Mouse (Mus musculus) fibroblast of lung, adult 2 months (primary cell): Measurements from ENCODE around the gene Pdzrn4.
A peak's percentile ranks its signal among the peaks of the same experiment; 100 is the strongest.

Experiments
- DNase-seq: peaks from one replicate; pipeline ENCODE4 v3.0.0-alpha.2; 2011; ENCODE audit warnings: low read depth

The Pdzrn4 gene

GRCm38 (mm10) chr15:92587431-92587830 lies 190.8 kb downstream of the Pdzrn4 start:
- no peak for DNase-seq

GRCm38 (mm10) chr15:92594721-92595120 lies 198.0 kb downstream of the Pdzrn4 start:
- no peak for DNase-seq

GRCm38 (mm10) chr15:92597011-92597780 lies 200.5 kb downstream of the Pdzrn4 start:
- DNase-seq, result no peak

- peak; percentile 29 for DNase-seq
Observed at GRCm38 (mm10) chr15:92598380-92599295, 202.0 kb downstream of the Pdzrn4 start.

- DNase-seq, result no peak
Observed at GRCm38 (mm10) chr15:92599381-92599780, 202.7 kb downstream of the Pdzrn4 start.

- no peak for DNase-seq
Observed at GRCm38 (mm10) chr15:92610866-92611265, 214.2 kb downstream of the Pdzrn4 start.

- no peak for DNase-seq
Observed at GRCm38 (mm10) chr15:92612386-92612785, 215.7 kb downstream of the Pdzrn4 start.

- DNase-seq, result no peak
Observed at GRCm38 (mm10) chr15:92613228-92613627, 216.5 kb downstream of the Pdzrn4 start.

GRCm38 (mm10) chr15:92621731-92622234 lies 225.1 kb downstream of the Pdzrn4 start:
- no peak for DNase-seq

GRCm38 (mm10) chr15:92622323-92622722 lies 225.6 kb downstream of the Pdzrn4 start:
- DNase-seq, result no peak

GRCm38 (mm10) chr15:92629172-92629571 lies 232.5 kb downstream of the Pdzrn4 start:
- no peak for DNase-seq

GRCm38 (mm10) chr15:92634044-92634610 lies 237.4 kb downstream of the Pdzrn4 start:
- no peak for DNase-seq

GRCm38 (mm10) chr15:92640212-92641082 lies 243.8 kb downstream of the Pdzrn4 start:
- no peak for DNase-seq

- no peak for DNase-seq
Observed at GRCm38 (mm10) chr15:92671279-92672051, 274.8 kb downstream of the Pdzrn4 start.

- DNase-seq, result peak; percentile 5
Observed at GRCm38 (mm10) chr15:92676096-92676495, 279.4 kb downstream of the Pdzrn4 start.

- DNase-seq, result no peak
Observed at GRCm38 (mm10) chr15:92678377-92678776, 281.7 kb downstream of the Pdzrn4 start.

- DNase-seq, result no peak
Observed at GRCm38 (mm10) chr15:92679541-92679940, 282.9 kb downstream of the Pdzrn4 start.

GRCm38 (mm10) chr15:92696276-92696956 lies 299.7 kb downstream of the Pdzrn4 start:
- no peak for DNase-seq

GRCm38 (mm10) chr15:92704146-92704545 lies 307.5 kb downstream of the Pdzrn4 start:
- DNase-seq, result peak; percentile 12

GRCm38 (mm10) chr15:92738676-92739075 lies 342.0 kb downstream of the Pdzrn4 start:
- peak; percentile 16 for DNase-seq
